Mouse (Mus musculus) midbrain, embryonic 16.5 days (tissue): Measurements from ENCODE around the gene Uap1. TPM values are rescaled to one million over a fixed set of nuclear protein-coding genes. Genes with fewer than 3 reads are reported as not detected.

Experiments
- ATAC-seq: fragments of 200-750 bp; cut with Nextera tagmentation; 2 replicates; pipeline ENCODE4 v1.8.0; 2017; ENCODE audit warnings: moderate TSS enrichment
- H3K27ac ChIP-seq: fragments of 300-500 bp; sonication (generic); 2 replicates; pipeline ENCODE4 v1.5.1; 2014; ENCODE audit warnings: mild to moderate bottlenecking, low read length, mixed read lengths
- H3K27me3 ChIP-seq: fragments of 300-500 bp; sonication (generic); 2 replicates; pipeline ENCODE4 v1.6.1; 2014; ENCODE audit warnings: low read depth, low read length, mixed read lengths; ENCODE audit not compliant: control insufficient read depth, insufficient read depth
- H3K36me3 ChIP-seq: fragments of 300-500 bp; sonication (generic); 2 replicates; pipeline ENCODE4 v1.6.1; 2014; ENCODE audit warnings: mild to moderate bottlenecking, low read length, moderate library complexity, mixed read lengths; ENCODE audit not compliant: control insufficient read depth, insufficient read depth
- H3K4me1 ChIP-seq: fragments of 300-500 bp; sonication (generic); 2 replicates; pipeline ENCODE4 v1.6.1; 2014; ENCODE audit warnings: mild to moderate bottlenecking, low read length, mixed read lengths; ENCODE audit not compliant: control insufficient read depth, insufficient read depth
- H3K4me2 ChIP-seq: fragments of 300-500 bp; sonication (generic); 2 replicates; pipeline ENCODE4 v1.6.1; 2014; ENCODE audit warnings: mild to moderate bottlenecking, low read length, mixed read lengths
- H3K4me3 ChIP-seq: fragments of 300-500 bp; sonication (generic); 2 replicates; pipeline ENCODE4 v1.5.1; 2014; ENCODE audit warnings: low read depth, mild to moderate bottlenecking, low read length, moderate library complexity, mixed read lengths
- H3K9ac ChIP-seq: fragments of 300-500 bp; sonication (generic); 2 replicates; pipeline ENCODE4 v1.6.1; 2014; ENCODE audit warnings: low read depth, low read length, mixed read lengths
- H3K9me3 ChIP-seq: fragments of 300-500 bp; sonication (generic); replicated peaks from 2 replicates; pipeline ENCODE4 v1.6.1; 2014; ENCODE audit warnings: mild to moderate bottlenecking, low read length, mixed read lengths; ENCODE audit not compliant: control insufficient read depth, poor library complexity, severe bottlenecking
- WGBS: fragments of 180-500 bp; shearing (Covaris S2); extraction: QIAGEN DNeasy Blood & Tissue Kit; methylation state at CpG from one replicate; pipeline ENCODE4 v1.1.7; 2014; 5-methylcytosine and 5-hydroxymethylcytosine counted together
- polyA plus RNA-seq: library from polyadenylated mRNA; unstranded; fragments of >200 nt; fragmentation: Nextera tagmentation; extraction: Ambion mirVana; gene quantifications from 2 replicates; pipeline ENCODE4 v1.2.1, GENCODE M21; 2015

Gene Uap1
- polyA plus RNA-seq = 63.6 and 65.6 TPM in 2 replicates

GRCm38 (mm10) chr1:170174814-170175332, at the start of gene Uap1:
Uap1 (minus strand) TSS chr1:170174957.
- H3K9ac ChIP-seq = peak within 1 kb of the TSS; percentile 89
- peak within 1 kb of the TSS; percentile 81 for H3K4me2 ChIP-seq
- ATAC-seq = peak; percentile 99
- no peaks in the 10 kb centered on the region for H3K9me3 ChIP-seq
- peak within 1 kb of the TSS; percentile 85 for H3K4me3 ChIP-seq
- peaks cover 19% of the 10 kb centered on the region for H3K4me1 ChIP-seq
- peak within 1 kb of the TSS; percentile 92 for H3K27ac ChIP-seq
- H3K27me3 ChIP-seq = no peaks in the 10 kb centered on the region
- no peaks in the 10 kb centered on the region for H3K36me3 ChIP-seq
- under 1% methylated on average over 52 of the region's 52 CpGs for WGBS

GRCm38 (mm10) chr1:170223276-170223675, 48.5 kb upstream of the Uap1 start:
- Histone ChIP-seq H3K27me3 (no peaks in the 10 kb centered on the region; the same call in 1 of the 2 replicates), H3K9me3 (no peaks in the 10 kb centered on the region), H3K36me3 (no peaks in the 10 kb centered on the region), H3K4me3 (no peak overlapping the region), H3K27ac (no peak overlapping the region), H3K4me1 (no peaks in the 10 kb centered on the region), H3K9ac (no peak overlapping the region), H3K4me2 (no peak overlapping the region)
- ATAC-seq = no peak
- 86% methylated on average over 2 of the region's 2 CpGs for WGBS

- no peak for ATAC-seq
- Histone ChIP-seq H3K27ac (no peak overlapping the region), H3K36me3 (no peaks in the 10 kb centered on the region), H3K9ac (no peak overlapping the region), H3K9me3 (no peaks in the 10 kb centered on the region), H3K4me1 (no peaks in the 10 kb centered on the region), H3K4me3 (no peak overlapping the region), H3K27me3 (peaks cover 2% of the 10 kb centered on the region; the same call in 1 of the 2 replicates), H3K4me2 (no peak overlapping the region)
These were observed 45.6 kb upstream of the Uap1 start for GRCm38 (mm10) chr1:170220351-170220750.

- no peak overlapping the region for H3K9ac ChIP-seq
- no peaks in the 10 kb centered on the region for H3K36me3 ChIP-seq
- H3K4me3 ChIP-seq = no peak overlapping the region
- no peaks in the 10 kb centered on the region for H3K9me3 ChIP-seq
- H3K4me1 ChIP-seq = peaks cover 8% of the 10 kb centered on the region
- 82% methylated on average over 6 of the region's 6 CpGs for WGBS
- H3K27ac ChIP-seq = no peak overlapping the region
- no peak for ATAC-seq
- no peak overlapping the region for H3K4me2 ChIP-seq
- H3K27me3 ChIP-seq = peaks cover 2% of the 10 kb centered on the region; the same call in 1 of the 2 replicates
These were observed 43.5 kb upstream of the Uap1 start for GRCm38 (mm10) chr1:170218091-170218884.

GRCm38 (mm10) chr1:170215590-170215989, 40.8 kb upstream of the Uap1 start:
- peaks cover 2% of the 10 kb centered on the region; the same call in 1 of the 2 replicates for H3K27me3 ChIP-seq
- H3K4me2 ChIP-seq = peak overlapping the region; percentile 49
- 79% methylated on average over 3 of the region's 3 CpGs for WGBS
- H3K36me3 ChIP-seq = peaks cover 7% of the 10 kb centered on the region
- H3K4me3 ChIP-seq = peak overlapping the region; percentile 88
- peak; percentile 34; the same call in 1 of the 2 replicates for ATAC-seq
- H3K4me1 ChIP-seq = peaks cover 9% of the 10 kb centered on the region
- no peak overlapping the region for H3K9ac ChIP-seq
- peak overlapping the region; percentile 81; the same call in 1 of the 2 replicates for H3K27ac ChIP-seq
- no peaks in the 10 kb centered on the region for H3K9me3 ChIP-seq

- Histone ChIP-seq H3K4me2 (peak within 1 kb of the TSS; percentile 86), H3K4me3 (peak within 1 kb of the TSS; percentile 88), H3K27me3 (peaks cover 2% of the 10 kb centered on the region; the same call in 1 of the 2 replicates), H3K9me3 (no peaks in the 10 kb centered on the region), H3K36me3 (peaks cover 10% of the 10 kb centered on the region), H3K27ac (peak within 1 kb of the TSS; percentile 81), H3K4me1 (peaks cover 9% of the 10 kb centered on the region), H3K9ac (peak within 1 kb of the TSS; percentile 91)
- WGBS = under 1% methylated on average over 51 of the region's 70 CpGs
- ATAC-seq = peak; percentile 99
These were observed 40.2 kb upstream of the Uap1 start, which contains the start of gene Uhmk1 for GRCm38 (mm10) chr1:170214757-170215522. Uhmk1 (minus strand) TSS chr1:170215397.

GRCm38 (mm10) chr1:170214383-170214756, 39.6 kb upstream of the Uap1 start:
- peak overlapping the region; percentile 88 for H3K4me3 ChIP-seq
- H3K4me1 ChIP-seq = peaks cover 9% of the 10 kb centered on the region
- 43% methylated on average over 7 of the region's 7 CpGs for WGBS
- H3K36me3 ChIP-seq = peaks cover 10% of the 10 kb centered on the region
- peak overlapping the region; percentile 81 for H3K27ac ChIP-seq
- H3K27me3 ChIP-seq = peaks cover 2% of the 10 kb centered on the region; the same call in 1 of the 2 replicates
- H3K4me2 ChIP-seq = peak overlapping the region; percentile 86
- no peak for ATAC-seq
- H3K9me3 ChIP-seq = no peaks in the 10 kb centered on the region
- peak overlapping the region; percentile 91 for H3K9ac ChIP-seq

GRCm38 (mm10) chr1:170213181-170213879, 38.6 kb upstream of the Uap1 start:
- H3K9ac ChIP-seq = no peak overlapping the region
- no peaks in the 10 kb centered on the region for H3K9me3 ChIP-seq
- no peak overlapping the region for H3K27ac ChIP-seq
- H3K36me3 ChIP-seq = peaks cover 18% of the 10 kb centered on the region
- peaks cover 2% of the 10 kb centered on the region; the same call in 1 of the 2 replicates for H3K27me3 ChIP-seq
- no peak overlapping the region for H3K4me2 ChIP-seq
- H3K4me3 ChIP-seq = no peak overlapping the region
- WGBS = 93% methylated on average over 10 of the region's 10 CpGs
- no peak for ATAC-seq
- H3K4me1 ChIP-seq = peaks cover 9% of the 10 kb centered on the region
